Comparison of ENCODE assay signal across 8 mouse cellular contexts in the genomic region with DNA sequence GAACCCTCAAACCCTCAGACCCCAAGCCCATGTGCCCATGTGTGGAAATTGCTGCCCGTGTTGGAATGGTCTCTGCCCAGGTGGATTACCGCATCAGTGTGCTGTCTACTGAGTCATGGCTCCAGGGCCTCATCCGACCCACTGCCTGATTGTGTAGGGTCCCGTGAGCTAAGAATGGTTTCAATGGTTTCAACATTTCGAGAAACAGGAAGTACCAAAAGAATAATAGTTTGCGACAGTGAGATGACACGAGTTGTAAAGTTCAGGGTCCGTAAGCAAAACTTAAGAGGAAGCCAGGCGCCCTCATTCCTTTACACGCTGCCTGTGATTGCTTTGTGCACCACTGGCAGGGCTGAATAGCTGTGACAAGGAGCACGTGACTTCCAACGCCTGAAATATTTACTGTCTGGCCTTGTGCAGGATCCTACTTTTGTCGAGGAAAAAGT. TPM values are rescaled to one million over a fixed set of nuclear protein-coding genes. Genes with fewer than 3 reads are reported as not detected.
DNase-seq lines count a peak whose midpoint lies in the region; ATAC-seq and TF ChIP-seq lines count a peak whose summit lies in the region.

No protein-coding gene starts in this region.

- no peak overlapping the region for H3K9ac ChIP-seq in embryonic facial prominence, embryonic 15.5 days
- H3K9ac ChIP-seq in intestine, embryonic 16.5 days (ENCODE audit: low read depth, low read length), result peak overlapping the region; percentile 58

- peak overlapping the region; percentile 84 for H3K27ac ChIP-seq in embryonic facial prominence, embryonic 15.5 days (replicated peaks)
- H3K27ac ChIP-seq in intestine, embryonic 16.5 days (ENCODE audit: low read length), result peak overlapping the region; percentile 81

- peaks cover 17% of the 10 kb centered on the region for H3K4me1 ChIP-seq in lung, adult 2 months (ENCODE audit: control insufficient read depth, insufficient read depth, low read length)
- H3K4me1 ChIP-seq in embryonic facial prominence, embryonic 15.5 days, result peaks cover 36% of the 10 kb centered on the region
- peaks cover 34% of the 10 kb centered on the region for H3K4me1 ChIP-seq in intestine, embryonic 16.5 days (ENCODE audit: control insufficient read depth, insufficient read depth, low read length)

- no peak for TF ChIP-seq POLR2A in lung, adult 2 months (IDR thresholded peaks at IDR 0.05; ENCODE audit: borderline replicate concordance, extremely low read depth, low read depth, low read length)

- H3K4me2 ChIP-seq in embryonic facial prominence, embryonic 15.5 days (replicated peaks), result no peak overlapping the region
- H3K4me2 ChIP-seq in intestine, embryonic 16.5 days (ENCODE audit: low read depth, low read length), result peak overlapping the region; percentile 25; the same call in 1 of the 2 replicates

- 18% methylated on average over 13 of the region's 13 CpGs for WGBS in lung, adult 2 months
- 32% methylated on average over 13 of the region's 13 CpGs for WGBS in embryonic facial prominence, embryonic 15.5 days
- WGBS in intestine, embryonic 16.5 days, result 18% methylated on average over 13 of the region's 13 CpGs

- H3K27me3 ChIP-seq in embryonic facial prominence, embryonic 15.5 days, result peaks cover 33% of the 10 kb centered on the region
- peaks cover 27% of the 10 kb centered on the region for H3K27me3 ChIP-seq in intestine, embryonic 16.5 days (replicated peaks; ENCODE audit: control insufficient read depth, insufficient read depth, low read length)

- DNase-seq in lung, adult 2 months, result no peak
- DNase-seq in lung, postnatal 25 days (ENCODE audit: low spot score), result no peak
- peak; percentile 70 to 76 for DNase-seq in monocyte, adult 2 months (ENCODE audit: low read depth in 1 of 2, low spot score in 2 of 2)
- no peak for DNase-seq in testis, postnatal 14 days (ENCODE audit: low spot score)
- DNase-seq in cerebellum, adult 11 months, result no peak
- no peak for DNase-seq in cerebellum, postnatal 36 days

- H3K36me3 ChIP-seq in embryonic facial prominence, embryonic 15.5 days, result no peaks in the 10 kb centered on the region
- H3K36me3 ChIP-seq in intestine, embryonic 16.5 days (ENCODE audit: control insufficient read depth, insufficient read depth, low read length), result no peaks in the 10 kb centered on the region

- no peak for ATAC-seq in embryonic facial prominence, embryonic 15.5 days (ENCODE audit: insufficient number of reproducible peaks, low FRiP score, low TSS enrichment, low read depth)
- ATAC-seq in intestine, embryonic 16.5 days, result peak; percentile 74

- peak overlapping the region; percentile 18 for H3K4me3 ChIP-seq in lung, adult 2 months (replicated peaks; ENCODE audit: extremely low read depth, low read depth, low read length)
- H3K4me3 ChIP-seq in embryonic facial prominence, embryonic 15.5 days (replicated peaks), result no peak overlapping the region
- no peak overlapping the region for H3K4me3 ChIP-seq in intestine, embryonic 16.5 days (ENCODE audit: low read length)

- no peak for TF ChIP-seq CTCF in lung, adult 2 months (IDR thresholded peaks at IDR 0.05; ENCODE audit: insufficient read depth, low read length)

- H3K9me3 ChIP-seq in embryonic facial prominence, embryonic 15.5 days (replicated peaks), result no peaks in the 10 kb centered on the region
- no peaks in the 10 kb centered on the region for H3K9me3 ChIP-seq in intestine, embryonic 16.5 days (ENCODE audit: control insufficient read depth, low read length)

RNA-seq across cellular contexts. Expression of gene Dgkz, which starts 3.5 kb away (rescaled TPM):
- polyA plus RNA-seq in lung, adult 2 months (2012; rRNA removed), result 252 and 308 TPM in 2 replicates
- 36.3 and 39.9 TPM in 2 replicates for polyA plus RNA-seq in embryonic facial prominence, embryonic 15.5 days (2015; fragmentation: Nextera tagmentation; extraction: Ambion mirVana)
- polyA plus RNA-seq in intestine, embryonic 16.5 days (2015; fragmentation: Nextera tagmentation; extraction: Ambion mirVana), result 46.4 and 66.7 TPM in 2 replicates

RNA-seq across cellular contexts. Expression of gene Gm9821, which starts 26.6 kb away (rescaled TPM):
- not detected in 2 replicates for polyA plus RNA-seq in lung, adult 2 months (2012; rRNA removed)
- 0.67 and 0.79 TPM in 2 replicates for polyA plus RNA-seq in embryonic facial prominence, embryonic 15.5 days (2015; fragmentation: Nextera tagmentation; extraction: Ambion mirVana)
- polyA plus RNA-seq in intestine, embryonic 16.5 days (2015; fragmentation: Nextera tagmentation; extraction: Ambion mirVana), result 0.28 and 0.55 TPM in 2 replicates

RNA-seq across cellular contexts. Expression of gene Mdk, which starts 40.0 kb away (rescaled TPM):
- 10.0 and 10.1 TPM in 2 replicates for polyA plus RNA-seq in lung, adult 2 months (2012; rRNA removed)
- 879 and 898 TPM in 2 replicates for polyA plus RNA-seq in embryonic facial prominence, embryonic 15.5 days (2015; fragmentation: Nextera tagmentation; extraction: Ambion mirVana)
- polyA plus RNA-seq in intestine, embryonic 16.5 days (2015; fragmentation: Nextera tagmentation; extraction: Ambion mirVana), result 370 and 437 TPM in 2 replicates

RNA-seq across cellular contexts. Expression of gene Chrm4, which starts 45.1 kb away (rescaled TPM):
- 0.10 and 0.13 TPM in 2 replicates for polyA plus RNA-seq in lung, adult 2 months (2012; rRNA removed)
- polyA plus RNA-seq in embryonic facial prominence, embryonic 15.5 days (2015; fragmentation: Nextera tagmentation; extraction: Ambion mirVana), result 0.25 and 0.49 TPM in 2 replicates
- 0.23 and 0.33 TPM in 2 replicates for polyA plus RNA-seq in intestine, embryonic 16.5 days (2015; fragmentation: Nextera tagmentation; extraction: Ambion mirVana)

RNA-seq across cellular contexts. Expression of gene Creb3l1, which starts 52.2 kb away (rescaled TPM):
- polyA plus RNA-seq in lung, adult 2 months (2012; rRNA removed), result 11.6 and 15.0 TPM in 2 replicates
- polyA plus RNA-seq in embryonic facial prominence, embryonic 15.5 days (2015; fragmentation: Nextera tagmentation; extraction: Ambion mirVana), result 36.8 and 44.3 TPM in 2 replicates
- 16.6 and 17.6 TPM in 2 replicates for polyA plus RNA-seq in intestine, embryonic 16.5 days (2015; fragmentation: Nextera tagmentation; extraction: Ambion mirVana)

Comparison
In these comparisons a context has a peak if more than half of its experiments do, and no peak if none do; other contexts are left out.
1. DNase-seq: peak in monocyte, adult 2 months (2 of 2); none in lung, adult 2 months (single experiment), lung, postnatal 25 days (single experiment), testis, postnatal 14 days (single experiment), cerebellum, adult 11 months (single experiment) and cerebellum, postnatal 36 days (0 of 2).
2. RNA of gene Mdk, which starts 40.0 kb away (polyA plus RNA-seq): 879 to 898 TPM in embryonic facial prominence, embryonic 15.5 days and 370 to 437 TPM in intestine, embryonic 16.5 days; 10.0 to 10.1 TPM in lung, adult 2 months; every median in the first group is over 10 times any median in the second.